Mouse (Mus musculus) layer of hippocampus, adult 6 months (tissue): Measurements from ENCODE around the gene Slc9c1. TPM values are rescaled to one million over a fixed set of nuclear protein-coding genes. Genes with fewer than 3 reads are reported as not detected.

Experiments
- long read RNA-seq, 2 experiments: library from polyadenylated mRNA; unstranded; transcript quantifications; one replicate each; pipeline ENCODE4 v2.0.0; 2019 to 2020
- polyA plus RNA-seq: library from polyadenylated mRNA; unstranded; fragments of <200 nt; fragmentation: Nextera tagmentation; gene quantifications from 2 replicates; pipeline ENCODE4 v1.2.3, GENCODE M21; 2021

The Slc9c1 gene
- not detected in 2 replicates for polyA plus RNA-seq
- long read RNA-seq, experiment 1 = 0 reads
- long read RNA-seq, experiment 2 = 0 reads

DNA sequence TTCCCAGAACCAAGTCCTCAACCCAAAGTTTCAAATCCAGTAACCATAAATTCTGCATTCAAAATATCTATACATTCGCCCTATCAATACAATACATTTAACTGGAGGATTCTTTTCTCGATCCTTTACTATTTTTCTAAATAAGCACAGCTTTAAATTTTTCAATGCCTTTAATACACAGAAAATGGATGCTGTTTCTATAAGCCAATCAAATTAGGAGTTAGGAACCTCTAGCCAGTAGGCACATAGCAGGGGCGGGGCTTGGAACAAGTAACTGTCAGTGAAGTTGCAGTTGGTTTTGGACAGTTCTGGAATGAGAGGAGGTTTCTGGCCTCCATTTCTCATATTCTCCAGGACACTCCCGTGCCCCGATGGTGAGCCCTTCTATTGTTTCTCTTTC, at the start of gene Slc9c1:
Slc9c1 (plus strand) TSS at position 301 of the 400 bp plus-strand sequence.

DNA sequence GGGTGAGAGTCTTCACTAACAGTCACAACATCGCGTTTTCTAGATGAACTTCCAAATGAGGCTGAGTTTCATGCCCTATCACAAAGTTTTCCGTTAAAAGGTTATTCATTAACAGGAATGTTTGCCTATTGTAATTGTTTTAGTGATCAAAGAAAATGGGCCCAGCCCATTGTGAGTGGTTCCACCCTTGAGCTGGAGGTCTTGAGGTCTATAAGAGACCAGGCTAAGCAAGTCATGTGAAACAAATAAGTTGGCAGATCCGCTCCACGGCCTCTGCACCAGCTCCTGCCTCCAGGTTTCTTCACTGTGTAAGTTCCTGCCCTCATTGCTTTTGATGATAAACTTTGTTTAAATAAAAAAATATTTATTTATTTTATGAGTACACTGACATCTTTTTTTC, 42.2 kb upstream of the Slc9c1 start, which contains the start of gene Gm609:
Gm609 (minus strand) TSS at position 43 of the 400 bp plus-strand sequence.

GRCm38 (mm10) chr16:45531950-45532349, 3.2 kb upstream of the Slc9c1 start, which contains the start of gene Gm17783:
TSS of gene Gm17783 (minus strand) at chr16:45532050.

GRCm38 (mm10) chr16:45610267-45610666, 75.2 kb downstream of the Slc9c1 start, which contains the start of gene Gcsam:
TSS of gene Gcsam (plus strand) at chr16:45610380.

GRCm38 (mm10) chr16:45653934-45654332, 118.8 kb downstream of the Slc9c1 start, which contains the start of gene BC016579:
TSS of gene BC016579 (minus strand) at chr16:45654068.

Other genes with a start within 250 kb of the Slc9c1 start
- gene Cd200, start 126.3 kb upstream of the Slc9c1 start, polyA plus RNA-seq = 111 and 129 TPM in 2 replicates
- gene Gm609, start 42.3 kb upstream of the Slc9c1 start, polyA plus RNA-seq = 0.13 and 0.19 TPM in 2 replicates
- gene Gm17783, start 3.3 kb upstream of the Slc9c1 start, polyA plus RNA-seq = not detected in 2 replicates
- gene Gcsam, start 75.1 kb downstream of the Slc9c1 start, polyA plus RNA-seq = not detected in 2 replicates
- gene BC016579, start 118.8 kb downstream of the Slc9c1 start, polyA plus RNA-seq = 0.09 and 0.14 TPM in 2 replicates
- gene Tmprss7, start 158.3 kb downstream of the Slc9c1 start, polyA plus RNA-seq = 0.55 and 0.77 TPM in 2 replicates
- gene Tagln3, start 189.3 kb downstream of the Slc9c1 start, polyA plus RNA-seq = 580 and 591 TPM in 2 replicates
- 25.9 and 26.4 TPM in 2 replicates for gene Abhd10, start 207.6 kb downstream of the Slc9c1 start, polyA plus RNA-seq